Mouse (Mus musculus) intestine, embryonic 14.5 days (tissue): ENCODE results near the gene Ucn2. TPM values are rescaled to one million over a fixed set of nuclear protein-coding genes. Genes with fewer than 3 reads are reported as not detected.

ENCODE experiments used
- ATAC-seq: fragments of 200-750 bp; cut with Nextera tagmentation; replicated peaks from 2 replicates; pipeline ENCODE4 v1.8.0; 2017; ENCODE audit warnings: low read depth, moderate number of reproducible peaks, moderate TSS enrichment, moderate library complexity; ENCODE audit not compliant: low FRiP score, low TSS enrichment
- DNase-seq: peaks from one replicate; pipeline ENCODE4 v3.0.0-alpha.2; 2018; ENCODE audit warnings: low spot score
- H3K27ac ChIP-seq: fragments of 300-500 bp; sonication (generic); 2 replicates; pipeline ENCODE4 v1.5.1; 2014; ENCODE audit warnings: low read depth, mild to moderate bottlenecking, control low read depth
- H3K27me3 ChIP-seq: fragments of 300-500 bp; sonication (generic); replicated peaks from 2 replicates; pipeline ENCODE4 v1.6.1; 2014; ENCODE audit warnings: low read length, control low read depth; ENCODE audit not compliant: control insufficient read depth, insufficient read depth
- H3K36me3 ChIP-seq: fragments of 300-500 bp; sonication (generic); 2 replicates; pipeline ENCODE4 v1.6.1; 2014; ENCODE audit warnings: low read length, control low read depth; ENCODE audit not compliant: control insufficient read depth, insufficient read depth
- H3K4me1 ChIP-seq: fragments of 300-500 bp; sonication (generic); replicated peaks from 2 replicates; pipeline ENCODE4 v1.6.1; 2014; ENCODE audit warnings: low read length, control low read depth, mixed read lengths; ENCODE audit not compliant: control insufficient read depth, insufficient read depth
- H3K4me2 ChIP-seq: fragments of 300-500 bp; sonication (generic); 2 replicates; pipeline ENCODE4 v1.6.1; 2014; ENCODE audit warnings: low read length
- H3K4me3 ChIP-seq: fragments of 300-500 bp; sonication (generic); 2 replicates; pipeline ENCODE4 v1.5.1; 2014; ENCODE audit warnings: low read depth, low read length, control low read depth, mixed read lengths
- H3K9ac ChIP-seq: fragments of 300-500 bp; sonication (generic); 2 replicates; pipeline ENCODE4 v1.6.1; 2014; ENCODE audit warnings: mild to moderate bottlenecking, low read length
- H3K9me3 ChIP-seq: fragments of 300-500 bp; sonication (generic); 2 replicates; pipeline ENCODE4 v1.6.1; 2016; ENCODE audit warnings: low read length, control low read depth; ENCODE audit not compliant: control insufficient read depth
- WGBS: fragments of 180-500 bp; shearing (Covaris S2); extraction: QIAGEN DNeasy Blood & Tissue Kit; methylation state at CpG from one replicate; pipeline ENCODE4 v1.1.7; 2014; 5-methylcytosine and 5-hydroxymethylcytosine counted together
- microRNA counts: library from miRNA; unstranded; fragments of <30 nt; microRNA quantifications from one replicate; lab custom pipeline; 2016
- microRNA-seq: library from miRNA; unstranded; fragments of <30 nt; microRNA quantifications from one replicate; pipeline ENCODE4, GENCODE M21; 2016
- polyA plus RNA-seq: library from polyadenylated mRNA; unstranded; fragments of >200 nt; fragmentation: Nextera tagmentation; extraction: Ambion mirVana; gene quantifications from 2 replicates; pipeline ENCODE4 v1.2.1, GENCODE M21; 2014

Ucn2 gene
- polyA plus RNA-seq, 1 experiment from 2014 or later: 0.37 TPM

GRCm38 (mm10) chr9:109030312-109030711 lies 44.5 kb downstream of the Ucn2 start:
- no peak overlapping the region for H3K4me3 ChIP-seq
- DNase-seq (no peak), ATAC-seq (no peak)
- H3K36me3 ChIP-seq: peaks cover 7% of the 10 kb centered on the region; the same call in 1 of the 2 replicates
- no peak overlapping the region for H3K4me2 ChIP-seq
- WGBS: 52% methylated on average over 3 of the region's 3 CpGs
- no peaks in the 10 kb centered on the region for H3K27me3 ChIP-seq
- no peaks in the 10 kb centered on the region for H3K4me1 ChIP-seq
- H3K9me3 ChIP-seq: no peaks in the 10 kb centered on the region
- H3K9ac ChIP-seq: no peak overlapping the region
- no peak overlapping the region for H3K27ac ChIP-seq

DNA sequence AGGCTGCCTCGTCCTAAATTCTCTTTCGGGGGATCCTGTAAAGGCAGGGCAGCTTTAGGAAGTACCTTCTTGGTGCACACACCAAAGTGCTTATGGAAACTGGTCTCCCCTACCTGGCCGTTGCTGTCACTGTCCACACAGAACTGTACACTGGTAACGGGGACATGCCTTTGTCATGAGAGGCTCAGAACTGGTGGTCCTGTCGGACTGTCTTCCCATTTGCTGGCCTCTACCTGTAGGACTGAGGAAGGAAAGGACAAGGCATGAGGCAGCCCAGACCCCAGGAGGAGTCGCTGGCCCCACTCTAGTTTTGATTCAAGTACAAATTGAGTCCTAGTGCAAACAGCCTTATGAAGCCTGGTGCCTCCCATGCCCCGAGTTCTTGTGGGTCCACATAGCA lies 45.2 kb downstream of the Ucn2 start:
- H3K4me2 ChIP-seq: no peak overlapping the region
- H3K9ac ChIP-seq: no peak overlapping the region
- no peak for ATAC-seq
- H3K36me3 ChIP-seq: peaks cover 3% of the 10 kb centered on the region; the same call in 1 of the 2 replicates
- no peak for DNase-seq
- 92% methylated on average over 7 of the region's 7 CpGs for WGBS
- no peaks in the 10 kb centered on the region for H3K4me1 ChIP-seq
- no peak overlapping the region for H3K27ac ChIP-seq
- no peaks in the 10 kb centered on the region for H3K9me3 ChIP-seq
- no peak overlapping the region for H3K4me3 ChIP-seq
- no peaks in the 10 kb centered on the region for H3K27me3 ChIP-seq

- H3K9ac ChIP-seq: no peak overlapping the region
- 79% methylated on average over 8 of the region's 8 CpGs for WGBS
- no peak overlapping the region for H3K4me3 ChIP-seq
- no peak for ATAC-seq
- no peaks in the 10 kb centered on the region for H3K9me3 ChIP-seq
- DNase-seq: no peak
- H3K4me1 ChIP-seq: no peaks in the 10 kb centered on the region
- H3K4me2 ChIP-seq: no peak overlapping the region
- H3K36me3 ChIP-seq: peaks cover 3% of the 10 kb centered on the region; the same call in 1 of the 2 replicates
- H3K27me3 ChIP-seq: no peaks in the 10 kb centered on the region
- H3K27ac ChIP-seq: no peak overlapping the region
Observed at GRCm38 (mm10) chr9:109031686-109032085, 45.9 kb downstream of the Ucn2 start.

DNA sequence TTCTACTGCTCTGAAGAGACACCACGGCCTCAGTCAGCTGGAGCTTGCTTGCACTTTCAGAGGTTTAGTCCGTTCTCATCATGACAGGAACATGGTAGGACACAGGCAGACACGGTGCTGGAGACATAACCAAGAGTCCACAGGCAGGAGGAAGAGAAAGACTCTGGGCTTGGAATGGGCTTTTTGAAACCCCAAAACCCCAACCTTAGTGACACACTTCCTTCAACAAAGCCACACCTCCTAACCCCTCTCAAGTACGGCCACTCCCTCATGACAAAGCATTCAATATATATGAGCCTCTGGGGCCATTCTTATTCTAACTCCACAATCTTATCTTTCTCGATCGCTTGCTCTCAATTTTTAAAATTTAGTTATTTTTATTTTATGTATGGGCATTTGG lies 46.6 kb downstream of the Ucn2 start:
- Histone ChIP-seq H3K36me3 (peaks cover 3% of the 10 kb centered on the region; the same call in 1 of the 2 replicates), H3K27ac (no peak overlapping the region), H3K9me3 (no peaks in the 10 kb centered on the region), H3K9ac (no peak overlapping the region), H3K4me3 (no peak overlapping the region), H3K4me2 (no peak overlapping the region), H3K4me1 (no peaks in the 10 kb centered on the region), H3K27me3 (no peaks in the 10 kb centered on the region)
- ATAC-seq (no peak), DNase-seq (no peak)
- WGBS: 82% methylated on average over 6 of the region's 6 CpGs

MicroRNA genes within 50 kb of the gene (microRNA counts, 519-probe panel; counts per million panel counts)
- microRNA mmu-miR-711 (lab: Ali Mortazavi, UCI): not detected

Small RNAs within 50 kb of the gene (microRNA-seq; reads per million reads assigned to microRNA genes)
- gene Mir711: not detected

Other genes with a start within 250 kb of the Ucn2 start
- 107 and 110 TPM in 2 replicates for gene Ip6k2, start 202.2 kb upstream of the Ucn2 start, polyA plus RNA-seq
- 14.3 and 15.3 TPM in 2 replicates for gene Nckipsd, start 177.6 kb upstream of the Ucn2 start, polyA plus RNA-seq
- 1.3 and 2.1 TPM in 2 replicates for gene Celsr3, start 159.7 kb upstream of the Ucn2 start, polyA plus RNA-seq
- gene Slc26a6, start 132.7 kb upstream of the Ucn2 start, polyA plus RNA-seq: 13.5 and 14.8 TPM in 2 replicates
- not detected in 2 replicates for gene Tmem89, start 71.4 kb upstream of the Ucn2 start, polyA plus RNA-seq
- gene Uqcrc1, start 49.4 kb upstream of the Ucn2 start, polyA plus RNA-seq: 522 and 561 TPM in 2 replicates
- 1.7 and 1.8 TPM in 2 replicates for gene Col7a1, start 32.4 kb upstream of the Ucn2 start, polyA plus RNA-seq
- 10.2 and 11.3 TPM in 2 replicates for gene Pfkfb4, start 5.8 kb downstream of the Ucn2 start, polyA plus RNA-seq
- gene Shisa5, start 52.6 kb downstream of the Ucn2 start, polyA plus RNA-seq: 80.8 and 85.8 TPM in 2 replicates
- 12.8 and 13.8 TPM in 2 replicates for gene Trex1, start 73.7 kb downstream of the Ucn2 start, polyA plus RNA-seq
- 27.7 and 28.2 TPM in 2 replicates for gene Atrip, start 88.1 kb downstream of the Ucn2 start, polyA plus RNA-seq
- gene Ccdc51, start 96.5 kb downstream of the Ucn2 start, polyA plus RNA-seq: 12.9 and 14.5 TPM in 2 replicates
- gene Tma7, start 96.6 kb downstream of the Ucn2 start, polyA plus RNA-seq: 682 and 702 TPM in 2 replicates
- gene Plxnb1, start 109.4 kb downstream of the Ucn2 start, polyA plus RNA-seq: 10.8 and 11.7 TPM in 2 replicates
- not detected in 2 replicates for gene Fbxw21, start 176.0 kb downstream of the Ucn2 start, polyA plus RNA-seq
- not detected in 2 replicates for gene Fbxw13, start 210.0 kb downstream of the Ucn2 start, polyA plus RNA-seq
- gene Fbxw20, start 248.7 kb downstream of the Ucn2 start, polyA plus RNA-seq: not detected in 2 replicates